Mouse (Mus musculus) myocyte (in vitro differentiated cells): ENCODE measurements around the gene Ubqln4. TPM values are rescaled to one million over a fixed set of nuclear protein-coding genes. Genes with fewer than 3 reads are reported as not detected.
A peak's percentile ranks its signal among the peaks of the same experiment; 100 is the strongest.

Experiments
- H3K27me3 ChIP-seq: one replicate; pipeline ENCODE4 v1.6.1; 2011; ENCODE audit not compliant: control insufficient read depth, insufficient read depth, insufficient read length
- H3K36me3 ChIP-seq: one replicate; pipeline ENCODE4 v1.6.1; 2011; ENCODE audit not compliant: control insufficient read depth, insufficient read depth
- H3K4me2 ChIP-seq: one replicate; pipeline ENCODE4 v1.6.1; 2011; ENCODE audit warnings: low read depth, control low read depth
- H3K4me3 ChIP-seq: one replicate; pipeline ENCODE4 v1.5.1; 2011; ENCODE audit warnings: mild to moderate bottlenecking, control low read depth, moderate library complexity
- H3K79me2 ChIP-seq: one replicate; pipeline ENCODE4 v1.6.1; 2011; ENCODE audit not compliant: control insufficient read depth, insufficient read depth
- H3ac ChIP-seq: one replicate; pipeline ENCODE4 v1.6.1; 2011; ENCODE audit not compliant: control insufficient read depth, insufficient read length
- CEBPB ChIP-seq: IDR thresholded peaks from 2 replicates; pipeline ENCODE4 v1.6.1; 2011; ENCODE audit warnings: mild to moderate bottlenecking, moderate library complexity; ENCODE audit not compliant: poor library complexity, insufficient read depth, severe bottlenecking
- E2F4 ChIP-seq: IDR thresholded peaks from one replicate; pipeline ENCODE4 v1.6.1; 2011; ENCODE audit warnings: mild to moderate bottlenecking, control low read depth, moderate library complexity; ENCODE audit not compliant: insufficient read depth
- MAX ChIP-seq: IDR thresholded peaks from one replicate; pipeline ENCODE4 v1.6.1; 2011; ENCODE audit warnings: low read depth, mild to moderate bottlenecking, control low read depth
- MYOD1 ChIP-seq, 3 experiments: IDR thresholded peaks; one replicate each; pipeline ENCODE4 v1.6.1; 2011; ENCODE audit warnings: control low read depth in 2 of 3, low read depth in 2 of 3, mild to moderate bottlenecking in 2 of 3, moderate library complexity in 1 of 3; ENCODE audit not compliant: insufficient read length in 2 of 3, control insufficient read depth in 1 of 3
- MYOG ChIP-seq, 3 experiments: IDR thresholded peaks; one replicate each; pipeline ENCODE4 v1.6.1; 2011; ENCODE audit warnings: control low read depth in 2 of 3, low read depth in 2 of 3, mild to moderate bottlenecking in 2 of 3; ENCODE audit not compliant: insufficient read length in 2 of 3, control insufficient read depth in 1 of 3, insufficient read depth in 1 of 3
- POLR2A ChIP-seq: IDR thresholded peaks from one replicate; pipeline ENCODE4 v1.6.1; 2011; ENCODE audit warnings: low read depth, mild to moderate bottlenecking, control low read depth, moderate library complexity; ENCODE audit not compliant: insufficient read length
- POLR2AphosphoS2 ChIP-seq: IDR thresholded peaks from one replicate; pipeline ENCODE4 v1.6.1; 2011; ENCODE audit warnings: low read depth, control low read depth; ENCODE audit not compliant: insufficient read length
- REST ChIP-seq: IDR thresholded peaks from one replicate; pipeline ENCODE4 v1.6.1; 2011; ENCODE audit warnings: mild to moderate bottlenecking, control low read depth, moderate library complexity; ENCODE audit not compliant: insufficient read depth, insufficient read length
- SRF ChIP-seq: IDR thresholded peaks from one replicate; pipeline ENCODE4 v1.6.1; 2011; ENCODE audit warnings: low read depth; ENCODE audit not compliant: control insufficient read depth, insufficient read length
- TCF12 ChIP-seq: IDR thresholded peaks from one replicate; pipeline ENCODE4 v1.6.1; 2011; ENCODE audit warnings: mild to moderate bottlenecking, control low read depth; ENCODE audit not compliant: poor library complexity, insufficient read depth, severe bottlenecking
- TCF3 ChIP-seq: IDR thresholded peaks from one replicate; pipeline ENCODE4 v1.6.1; 2011; ENCODE audit warnings: low read depth, control low read depth; ENCODE audit not compliant: insufficient read length
- USF1 ChIP-seq: IDR thresholded peaks from one replicate; pipeline ENCODE4 v1.6.1; 2011; ENCODE audit warnings: low read depth, mild to moderate bottlenecking, control low read depth, moderate library complexity
- polyA plus RNA-seq: library from polyadenylated mRNA; unstranded; fragments of >200 nt; fragmentation: generic; extraction: Trizol; gene quantifications from one replicate; pipeline ENCODE4 v1.2.1, GENCODE M21; 2012; ENCODE audit warnings: missing spikeins

The Ubqln4 gene
- polyA plus RNA-seq: 44.9 TPM

DNA sequence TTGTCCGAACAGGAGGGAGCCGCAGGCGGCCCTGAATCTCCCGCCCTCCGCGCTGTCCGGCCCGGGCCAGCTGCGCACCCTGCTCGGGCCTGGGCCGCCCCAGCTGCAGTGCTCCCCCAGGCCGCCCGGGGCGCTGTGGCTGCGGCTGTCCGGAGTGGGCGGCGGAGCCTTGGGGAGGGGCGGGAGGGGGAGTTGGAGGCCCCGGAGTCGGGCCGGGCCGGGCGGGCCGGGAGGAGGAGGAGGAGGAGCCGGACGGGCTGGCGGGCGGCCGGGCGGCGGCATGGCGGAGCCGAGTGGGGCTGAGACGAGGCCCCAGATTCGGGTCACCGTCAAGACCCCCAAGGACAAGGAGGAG is at the start of gene Ubqln4:
TSS of gene Ubqln4 (plus strand) at position 234 of the 355 bp plus-strand sequence.
- peaks cover 13% of the 10 kb centered on the region for H3K36me3 ChIP-seq
- TF ChIP-seq REST (no peak), TCF12 (no peak), MYOD1 (IDR thresholded peaks at IDR 0.05; ENCODE audit: control insufficient read depth in 1 of 3, insufficient read length in 2 of 3, low read depth in 2 of 3) (peak in 2 of 3 experiments; percentile 56 to 82), MAX (no peak), E2F4 (peak; percentile 12), SRF (no peak), USF1 (no peak), TCF3 (peak; percentile 35), POLR2AphosphoS2 (peak; percentile 66), CEBPB (no peak), MYOG (IDR thresholded peaks at IDR 0.05; ENCODE audit: control insufficient read depth in 1 of 3, insufficient read depth in 1 of 3, insufficient read length in 2 of 3, low read depth in 2 of 3) (peak in 2 of 3 experiments; percentile 83 to 88), POLR2A (peak; percentile 80)
- peak within 1 kb of the TSS; percentile 67 for H3ac ChIP-seq
- peak within 1 kb of the TSS; percentile 99 for H3K4me2 ChIP-seq
- H3K4me3 ChIP-seq: peak within 1 kb of the TSS; percentile 85
- H3K27me3 ChIP-seq: no peaks in the 10 kb centered on the region
- peaks cover 42% of the 10 kb centered on the region for H3K79me2 ChIP-seq

DNA sequence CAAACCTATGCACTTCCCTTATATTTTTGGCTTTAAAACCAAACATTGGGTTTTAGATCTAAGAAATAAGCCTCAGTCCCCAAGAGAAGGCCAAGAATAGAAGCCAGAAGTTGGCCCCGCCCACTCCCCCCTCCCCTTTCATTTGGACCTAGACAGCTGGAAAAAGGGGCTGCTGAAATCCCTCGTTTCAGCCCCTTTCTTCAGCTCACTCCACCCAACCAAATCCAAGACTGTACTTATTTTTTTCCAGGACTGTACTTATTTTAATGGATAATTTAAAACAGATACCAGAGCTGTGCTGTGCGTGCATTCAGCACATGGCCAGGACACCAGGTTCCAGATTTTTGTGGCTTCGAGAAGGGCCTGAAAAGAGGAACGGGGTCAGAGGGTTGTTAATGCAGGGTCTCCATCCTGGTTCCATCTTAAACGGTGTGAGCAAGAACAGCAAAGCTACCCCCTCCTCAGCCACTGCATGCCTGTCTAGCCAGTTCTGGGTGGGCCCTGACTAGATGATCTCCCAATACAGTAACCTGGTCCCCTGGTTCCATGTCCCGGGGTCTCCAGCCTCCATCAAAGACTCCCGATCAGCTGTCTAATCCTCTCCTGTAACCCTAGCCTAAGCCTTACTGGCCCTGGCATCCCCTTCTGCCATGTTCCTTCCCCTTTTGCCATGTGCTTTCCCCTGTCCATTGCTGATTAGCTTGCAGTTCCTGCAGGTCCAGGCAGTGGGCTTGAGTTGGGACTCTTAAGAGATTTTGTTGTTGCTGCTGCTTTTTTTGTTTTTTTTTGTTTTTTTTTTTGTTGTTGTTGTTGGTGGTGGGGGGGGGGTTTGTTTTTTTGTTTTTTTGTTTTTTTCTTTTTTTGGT is 49.4 kb upstream of the Ubqln4 start:
- Histone ChIP-seq H3K27me3 (no peaks in the 10 kb centered on the region), H3K4me2 (peak overlapping the region; percentile 92), H3ac (no peak overlapping the region), H3K4me3 (peak overlapping the region; percentile 100), H3K36me3 (no peaks in the 10 kb centered on the region), H3K79me2 (peaks cover 38% of the 10 kb centered on the region)
- no peak for TF ChIP-seq CEBPB
- TF ChIP-seq MAX: no peak
- TF ChIP-seq SRF: no peak
- no peak for TF ChIP-seq POLR2A
- no peak for TF ChIP-seq REST
- no peak for TF ChIP-seq USF1
- TF ChIP-seq MYOG (IDR thresholded peaks at IDR 0.05; ENCODE audit: control insufficient read depth in 1 of 3, insufficient read depth in 1 of 3, insufficient read length in 2 of 3, low read depth in 2 of 3): no peak
- no peak for TF ChIP-seq MYOD1 (IDR thresholded peaks at IDR 0.05; ENCODE audit: control insufficient read depth in 1 of 3, insufficient read length in 2 of 3, low read depth in 2 of 3)
- no peak for TF ChIP-seq POLR2AphosphoS2
- TF ChIP-seq TCF12: no peak
- TF ChIP-seq E2F4: no peak
- no peak for TF ChIP-seq TCF3

GRCm38 (mm10) chr3:88505081-88505480 is 48.5 kb upstream of the Ubqln4 start:
- no peaks in the 10 kb centered on the region for H3K36me3 ChIP-seq
- TF ChIP-seq REST (no peak), TCF12 (no peak)
- no peak overlapping the region for H3ac ChIP-seq
- no peak overlapping the region for H3K4me2 ChIP-seq
- no peak overlapping the region for H3K4me3 ChIP-seq
- H3K27me3 ChIP-seq: no peaks in the 10 kb centered on the region
- peaks cover 28% of the 10 kb centered on the region for H3K79me2 ChIP-seq

DNA sequence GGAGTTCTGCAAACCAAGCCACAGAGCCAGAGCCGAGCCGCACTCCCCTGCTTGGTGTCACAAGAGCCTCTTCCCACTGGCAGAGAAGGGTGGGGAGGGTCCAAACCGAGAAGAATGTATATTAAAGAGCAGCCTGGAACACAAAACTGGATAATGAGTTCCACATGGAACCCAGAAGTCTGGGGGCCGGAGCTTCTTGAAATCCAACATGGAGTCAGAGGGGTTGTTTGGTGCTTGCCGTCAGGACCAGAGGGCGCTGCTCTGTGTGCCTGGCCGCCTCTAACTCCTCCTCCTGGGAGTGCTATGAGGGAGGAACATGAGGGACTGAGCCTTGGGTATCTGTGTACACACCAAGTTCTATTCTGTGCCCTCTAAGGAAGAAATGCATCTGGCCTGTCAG is 47.8 kb upstream of the Ubqln4 start:
- Histone ChIP-seq H3K4me2 (no peak overlapping the region), H3K79me2 (peaks cover 22% of the 10 kb centered on the region), H3ac (no peak overlapping the region), H3K27me3 (no peaks in the 10 kb centered on the region), H3K36me3 (no peaks in the 10 kb centered on the region), H3K4me3 (no peak overlapping the region)
- no peak for TF ChIP-seq TCF3
- TF ChIP-seq TCF12: no peak
- TF ChIP-seq POLR2AphosphoS2: no peak
- no peak for TF ChIP-seq MAX
- TF ChIP-seq MYOG (IDR thresholded peaks at IDR 0.05; ENCODE audit: control insufficient read depth in 1 of 3, insufficient read depth in 1 of 3, insufficient read length in 2 of 3, low read depth in 2 of 3): no peak
- TF ChIP-seq USF1: no peak
- TF ChIP-seq POLR2A: no peak
- no peak for TF ChIP-seq MYOD1 (IDR thresholded peaks at IDR 0.05; ENCODE audit: control insufficient read depth in 1 of 3, insufficient read length in 2 of 3, low read depth in 2 of 3)
- TF ChIP-seq SRF: no peak
- TF ChIP-seq E2F4: no peak
- TF ChIP-seq CEBPB: no peak
- no peak for TF ChIP-seq REST

DNA sequence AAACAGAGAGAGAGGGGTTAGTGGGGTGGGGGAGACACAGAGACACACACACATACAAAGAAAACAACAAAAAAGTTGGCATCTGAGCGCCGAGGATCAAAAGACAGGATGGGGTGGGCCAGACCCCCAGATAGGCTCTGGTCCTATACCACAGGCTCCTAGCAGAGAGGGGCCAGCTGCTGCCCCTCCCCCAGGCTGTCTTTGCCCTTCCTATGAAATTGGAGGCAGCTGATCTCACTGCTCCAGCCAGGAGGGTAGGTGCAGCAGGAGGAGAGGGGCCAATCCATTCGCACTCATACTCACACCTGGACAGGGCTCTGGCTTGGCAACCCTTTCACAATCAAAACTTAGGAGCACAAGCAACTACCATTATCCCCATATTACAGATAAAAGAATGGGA is 44.3 kb upstream of the Ubqln4 start:
- no peaks in the 10 kb centered on the region for H3K79me2 ChIP-seq
- peak overlapping the region; percentile 89 for H3K4me2 ChIP-seq
- no peak overlapping the region for H3ac ChIP-seq
- no peaks in the 10 kb centered on the region for H3K36me3 ChIP-seq
- no peaks in the 10 kb centered on the region for H3K27me3 ChIP-seq
- no peak for TF ChIP-seq MAX
- peak in 1 of 3 experiments; percentile 31 for TF ChIP-seq MYOG (IDR thresholded peaks at IDR 0.05; ENCODE audit: control insufficient read depth in 1 of 3, insufficient read depth in 1 of 3, insufficient read length in 2 of 3, low read depth in 2 of 3)
- no peak for TF ChIP-seq REST
- no peak for TF ChIP-seq CEBPB
- TF ChIP-seq POLR2A: no peak
- no peak for TF ChIP-seq USF1
- H3K4me3 ChIP-seq: peak overlapping the region; percentile 32
